Mouse (Mus musculus) olfactory bulb, adult 2 months (tissue): ENCODE results near the gene Leo1.

ENCODE experiments used
- CTCF ChIP-seq: fragments of 200-500 bp; IDR thresholded peaks from 2 replicates; pipeline ENCODE4 v1.5.1; 2012; ENCODE audit warnings: low read depth, mild to moderate bottlenecking, low read length, moderate library complexity; ENCODE audit not compliant: insufficient read depth
- POLR2A ChIP-seq: fragments of 200-500 bp; IDR thresholded peaks from 2 replicates; pipeline ENCODE4 v1.6.1; 2012; ENCODE audit warnings: mild to moderate bottlenecking, low read depth, low read length, moderate library complexity; ENCODE audit not compliant: insufficient read depth

- no peak for TF ChIP-seq POLR2A
- no peak for TF ChIP-seq CTCF
These were observed 54.6 kb downstream of the Leo1 start for GRCm38 (mm10) chr9:75495945-75496344.
